ENCODE assay signal across 10 mouse cellular contexts in the genomic region with DNA sequence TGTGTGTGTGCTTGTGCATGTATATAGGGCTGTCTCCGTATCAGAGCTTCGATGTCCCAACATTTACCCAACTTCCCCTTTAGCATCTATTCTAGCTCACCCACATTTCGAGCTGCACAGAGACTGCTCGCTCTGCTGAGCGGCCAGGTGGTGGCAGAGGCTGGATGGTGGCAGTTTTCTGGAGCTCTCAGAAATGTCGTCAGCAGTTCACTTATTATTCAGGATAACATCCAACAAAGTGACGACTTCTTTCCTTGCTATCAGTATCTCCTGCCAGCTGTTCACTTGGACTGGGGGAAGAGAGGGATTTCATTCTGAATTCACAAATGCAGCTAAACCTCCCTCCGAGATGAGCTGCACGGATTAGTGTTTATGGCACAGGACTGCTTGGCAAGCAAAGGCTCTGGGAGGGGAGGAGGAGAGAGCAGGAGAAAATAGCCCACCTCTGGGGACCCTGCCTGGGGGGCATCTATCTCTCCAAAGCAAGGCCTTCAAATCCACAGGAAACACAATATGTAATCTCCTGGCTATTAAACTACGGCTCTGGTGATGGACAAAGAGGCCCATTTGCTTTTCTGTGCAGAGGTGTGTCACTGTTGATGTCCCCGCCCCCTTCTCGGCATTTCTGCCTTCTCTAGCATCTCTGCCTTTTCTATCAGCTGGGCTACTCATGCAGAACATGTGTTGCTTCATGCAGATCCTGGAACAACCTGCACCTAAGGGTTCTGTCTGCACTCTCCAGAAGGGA.
DNase-seq lines count a peak whose midpoint lies in the region; ATAC-seq lines count a peak whose summit lies in the region.
"Had no signal": no experiment of that assay in that cellular context is flagged by ENCODE, and none has a peak within 500 bp of the region (broad histone marks: within the 10 kb centered on the region; RNA-seq: fewer than 3 reads in every experiment).

No protein-coding gene starts in this region.

- peak; percentile 88 for DNase-seq in brain, adult 2 months (ENCODE audit: low read depth, low spot score)
- DNase-seq in forebrain, embryonic 11.5 days (ENCODE audit: low spot score): peak; percentile 53
- DNase-seq in layer of hippocampus, adult 18-20 months (ENCODE audit: low spot score in 2 of 2): peak; percentile 59 to 74
- DNase-seq in thymus, postnatal 14 days: no peak
- no peak for DNase-seq in thymus, postnatal 36 days
- no peak for DNase-seq in thymus, postnatal 25 days
- DNase-seq in Muller cell, postnatal 12 days (ENCODE audit: inconsistent ontology term): no peak
- DNase-seq: cerebellum, postnatal 36 days had no signal

- H3K27me3 ChIP-seq in forebrain, embryonic 11.5 days (ENCODE audit: control insufficient read depth, insufficient read depth, low read length): no peaks in the 10 kb centered on the region
- no peaks in the 10 kb centered on the region for H3K27me3 ChIP-seq in midbrain, embryonic 13.5 days
- H3K27me3 ChIP-seq: megakaryocyte, embryonic 14.5 days had no signal

- H3K36me3 ChIP-seq in forebrain, embryonic 11.5 days (ENCODE audit: control insufficient read depth, insufficient read depth, low read length): no peaks in the 10 kb centered on the region
- no peaks in the 10 kb centered on the region for H3K36me3 ChIP-seq in midbrain, embryonic 13.5 days

- H3K4me2 ChIP-seq in forebrain, embryonic 11.5 days (ENCODE audit: low read depth, low read length, severe bottlenecking): peak overlapping the region; percentile 33; the same call in 1 of the 2 replicates
- H3K4me2 ChIP-seq in midbrain, embryonic 13.5 days (replicated peaks): peak overlapping the region; percentile 42

- H3K4me1 ChIP-seq in forebrain, embryonic 11.5 days (replicated peaks; ENCODE audit: control insufficient read depth, insufficient read depth, low read length): peaks cover 20% of the 10 kb centered on the region
- peaks cover 40% of the 10 kb centered on the region for H3K4me1 ChIP-seq in midbrain, embryonic 13.5 days (replicated peaks)
- H3K4me1 ChIP-seq: megakaryocyte, embryonic 14.5 days had no signal

- H3K4me3 ChIP-seq in forebrain, embryonic 11.5 days (ENCODE audit: low read depth, low read length): no peak overlapping the region
- peak overlapping the region; percentile 6; the same call in 1 of the 2 replicates for H3K4me3 ChIP-seq in midbrain, embryonic 13.5 days (replicated peaks)
- H3K4me3 ChIP-seq: megakaryocyte, embryonic 14.5 days had no signal

- 14% methylated on average over 12 of the region's 12 CpGs for WGBS in forebrain, embryonic 11.5 days
- 9% methylated on average over 12 of the region's 12 CpGs for WGBS in midbrain, embryonic 13.5 days

- peak overlapping the region; percentile 39 for H3K9ac ChIP-seq in forebrain, embryonic 11.5 days (ENCODE audit: low read length)
- H3K9ac ChIP-seq in midbrain, embryonic 13.5 days (replicated peaks): peak overlapping the region; percentile 11; the same call in 1 of the 2 replicates

- H3K9me3 ChIP-seq in forebrain, embryonic 11.5 days (ENCODE audit: control insufficient read depth, low read length): no peaks in the 10 kb centered on the region
- no peaks in the 10 kb centered on the region for H3K9me3 ChIP-seq in midbrain, embryonic 13.5 days

- peak overlapping the region; percentile 76; the same call in 1 of the 2 replicates for H3K27ac ChIP-seq in forebrain, embryonic 11.5 days (ENCODE audit: low read depth, low read length)
- H3K27ac ChIP-seq in midbrain, embryonic 13.5 days: peak overlapping the region; percentile 88

- peak; percentile 22 for ATAC-seq in forebrain, embryonic 11.5 days (replicated peaks; ENCODE audit: low FRiP score)
- ATAC-seq in midbrain, embryonic 13.5 days: peak; percentile 74

Comparison
In these comparisons a context has a peak if more than half of its experiments do, and no peak if none do; other contexts are left out.
1. DNase-seq: peak in brain, adult 2 months (single experiment), forebrain, embryonic 11.5 days (single experiment) and layer of hippocampus, adult 18-20 months (2 of 2); none in thymus, postnatal 14 days (single experiment), thymus, postnatal 36 days (0 of 2), thymus, postnatal 25 days (single experiment) and Muller cell, postnatal 12 days (single experiment).